Mouse (Mus musculus) heart, adult 18-20 months (tissue): Measurements from ENCODE around the gene Pou2f3. TPM values are rescaled to one million over a fixed set of nuclear protein-coding genes. Genes with fewer than 3 reads are reported as not detected.
A peak's percentile ranks its signal among the peaks of the same experiment; 100 is the strongest.

Experiments used
- DNase-seq, 2 experiments: peaks; one replicate each; pipeline ENCODE4 v3.0.0; 2021 to 2022; ENCODE audit warnings: mixed read lengths in 1 of 2
- total RNA-seq, 2 experiments: library from RNA; stranded (reverse); gene quantifications; 2 replicates each; pipeline ENCODE4 v1.2.3; 2021

Pou2f3 gene
- total RNA-seq, 2 experiments from 2014 or later = 0.10 TPM; not detected in 1

- DNase-seq = peak; percentile 71 to 84
These were observed 21.6 kb upstream of the Pou2f3 start for GRCm38 (mm10) chr9:43231805-43232204.

GRCm38 (mm10) chr9:43230886-43231285, 20.7 kb upstream of the Pou2f3 start:
- peak; percentile 61 to 71 for DNase-seq

GRCm38 (mm10) chr9:43229962-43230361, 19.8 kb upstream of the Pou2f3 start:
- DNase-seq = no peak

GRCm38 (mm10) chr9:43229398-43229895, 19.3 kb upstream of the Pou2f3 start:
- DNase-seq = no peak

- peak; percentile 38 to 50 for DNase-seq
These were observed 18.6 kb upstream of the Pou2f3 start for GRCm38 (mm10) chr9:43228745-43229144.

- DNase-seq = no peak
These were observed 17.5 kb upstream of the Pou2f3 start for GRCm38 (mm10) chr9:43227626-43228025.

- peak in 1 of 2 experiments; percentile 14 for DNase-seq
These were observed 16.5 kb upstream of the Pou2f3 start for GRCm38 (mm10) chr9:43226573-43227160.

GRCm38 (mm10) chr9:43225481-43225880, 15.3 kb upstream of the Pou2f3 start:
- no peak for DNase-seq

GRCm38 (mm10) chr9:43224771-43225355, 14.7 kb upstream of the Pou2f3 start:
- peak; percentile 31 to 39 for DNase-seq

GRCm38 (mm10) chr9:43222429-43222715, 12.2 kb upstream of the Pou2f3 start:
- DNase-seq = peak in 1 of 2 experiments; percentile 9

GRCm38 (mm10) chr9:43221643-43222428, 11.7 kb upstream of the Pou2f3 start:
- peak; percentile 71 to 97 for DNase-seq

GRCm38 (mm10) chr9:43210771-43211450, 742 bp upstream of the Pou2f3 start:
- DNase-seq = peak; percentile 75 to 87

- peak in 1 of 2 experiments; percentile 5 for DNase-seq
These were observed 4.2 kb downstream of the Pou2f3 start for GRCm38 (mm10) chr9:43206022-43206390.

- DNase-seq = no peak
These were observed 4.7 kb downstream of the Pou2f3 start for GRCm38 (mm10) chr9:43205343-43206021.

GRCm38 (mm10) chr9:43200212-43200611, 10.0 kb downstream of the Pou2f3 start:
- DNase-seq = no peak

- DNase-seq = no peak
These were observed 16.2 kb downstream of the Pou2f3 start for GRCm38 (mm10) chr9:43194001-43194400.

- no peak for DNase-seq
These were observed 18.6 kb downstream of the Pou2f3 start for GRCm38 (mm10) chr9:43191561-43191960.

- DNase-seq = no peak
These were observed 21.2 kb downstream of the Pou2f3 start for GRCm38 (mm10) chr9:43189021-43189356.

GRCm38 (mm10) chr9:43188309-43189020, 21.7 kb downstream of the Pou2f3 start:
- DNase-seq = no peak

GRCm38 (mm10) chr9:43179614-43180013, 30.6 kb downstream of the Pou2f3 start:
- DNase-seq = peak; percentile 23 to 44

- DNase-seq = no peak
These were observed 32.0 kb downstream of the Pou2f3 start for GRCm38 (mm10) chr9:43178172-43178571.

GRCm38 (mm10) chr9:43167081-43167480, 43.1 kb downstream of the Pou2f3 start:
- DNase-seq = no peak
